Mouse (Mus musculus) limb, embryonic 15.5 days (tissue): ENCODE data around the gene Mpzl2. TPM values are rescaled to one million over a fixed set of nuclear protein-coding genes. Genes with fewer than 3 reads are reported as not detected.

ENCODE experiments used
- ATAC-seq: fragments of 200-750 bp; cut with Nextera tagmentation; 2 replicates; pipeline ENCODE4 v1.8.0; 2017; ENCODE audit warnings: low read depth, moderate TSS enrichment; ENCODE audit not compliant: insufficient number of reproducible peaks, low FRiP score, low TSS enrichment
- H3K27ac ChIP-seq: fragments of 300-500 bp; sonication (generic); 2 replicates; pipeline ENCODE4 v1.5.1; 2015; ENCODE audit warnings: moderate library complexity, mild to moderate bottlenecking, inconsistent platforms
- H3K27me3 ChIP-seq: fragments of 300-500 bp; sonication (generic); 2 replicates; pipeline ENCODE4 v1.6.1; 2015; ENCODE audit warnings: inconsistent platforms
- H3K36me3 ChIP-seq: fragments of 300-500 bp; sonication (generic); 2 replicates; pipeline ENCODE4 v1.6.1; 2015; ENCODE audit warnings: inconsistent platforms
- H3K4me1 ChIP-seq: fragments of 300-500 bp; sonication (generic); 2 replicates; pipeline ENCODE4 v1.6.1; 2015; ENCODE audit warnings: inconsistent platforms
- H3K4me2 ChIP-seq: fragments of 300-500 bp; sonication (generic); 2 replicates; pipeline ENCODE4 v1.6.1; 2015; ENCODE audit warnings: mild to moderate bottlenecking, inconsistent platforms
- H3K4me3 ChIP-seq: fragments of 300-500 bp; sonication (generic); 2 replicates; pipeline ENCODE4 v1.5.1; 2015; ENCODE audit warnings: mild to moderate bottlenecking, inconsistent platforms
- H3K9ac ChIP-seq: fragments of 300-500 bp; sonication (generic); 2 replicates; pipeline ENCODE4 v1.6.1; 2015; ENCODE audit warnings: inconsistent platforms
- H3K9me3 ChIP-seq: fragments of 300-500 bp; sonication (generic); 2 replicates; pipeline ENCODE4 v1.6.1; 2016; ENCODE audit warnings: inconsistent platforms
- WGBS: fragments of 180-500 bp; shearing (Covaris S2); methylation state at CpG from one replicate; pipeline ENCODE4 v1.1.7; 2015; 5-methylcytosine and 5-hydroxymethylcytosine counted together
- polyA plus RNA-seq: library from polyadenylated mRNA; unstranded; fragments of >200 nt; fragmentation: Nextera tagmentation; extraction: Ambion mirVana; gene quantifications from 2 replicates; pipeline ENCODE4 v1.2.1, GENCODE M21; 2015

Gene Mpzl2
- polyA plus RNA-seq, 1 experiment from 2014 or later, result 46.0 TPM

GRCm38 (mm10) chr9:45058304-45058940 is 18.8 kb downstream of the Mpzl2 start:
- Histone ChIP-seq H3K4me1 (no peaks in the 10 kb centered on the region), H3K9ac (no peak overlapping the region), H3K27ac (no peak overlapping the region), H3K27me3 (no peaks in the 10 kb centered on the region; the same call in 1 of the 2 replicates), H3K36me3 (no peaks in the 10 kb centered on the region), H3K9me3 (no peaks in the 10 kb centered on the region), H3K4me3 (no peak overlapping the region), H3K4me2 (no peak overlapping the region)
- ATAC-seq, result no peak
- WGBS, result 19% methylated on average over 5 of the region's 5 CpGs

DNA sequence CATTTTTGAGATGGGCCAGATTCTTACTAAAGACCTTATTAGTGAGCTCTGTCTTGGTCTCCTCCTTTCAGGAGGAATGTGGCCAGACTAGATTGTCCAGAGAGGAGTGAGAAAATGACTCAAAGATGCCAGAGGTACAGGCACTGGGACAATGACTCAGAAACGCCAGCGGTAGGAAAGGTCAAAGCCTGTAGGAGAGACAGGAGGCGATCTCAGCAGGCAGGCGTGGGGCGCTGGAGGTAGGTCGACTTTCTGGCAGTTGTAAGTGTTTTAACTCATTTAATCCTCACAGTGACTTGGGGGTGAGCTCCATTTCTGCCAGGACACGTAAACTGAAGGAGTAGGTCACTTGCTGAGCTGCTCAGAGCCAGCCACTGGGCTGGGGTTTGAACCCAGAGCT is 20.6 kb downstream of the Mpzl2 start:
- no peaks in the 10 kb centered on the region for H3K36me3 ChIP-seq
- no peak overlapping the region for H3K4me2 ChIP-seq
- H3K27me3 ChIP-seq, result no peaks in the 10 kb centered on the region; the same call in 1 of the 2 replicates
- H3K4me3 ChIP-seq, result no peak overlapping the region
- H3K27ac ChIP-seq, result no peak overlapping the region; the same call in 1 of the 2 replicates
- no peaks in the 10 kb centered on the region for H3K9me3 ChIP-seq
- ATAC-seq, result no peak
- 37% methylated on average over 7 of the region's 7 CpGs for WGBS
- no peaks in the 10 kb centered on the region for H3K4me1 ChIP-seq
- no peak overlapping the region for H3K9ac ChIP-seq

DNA sequence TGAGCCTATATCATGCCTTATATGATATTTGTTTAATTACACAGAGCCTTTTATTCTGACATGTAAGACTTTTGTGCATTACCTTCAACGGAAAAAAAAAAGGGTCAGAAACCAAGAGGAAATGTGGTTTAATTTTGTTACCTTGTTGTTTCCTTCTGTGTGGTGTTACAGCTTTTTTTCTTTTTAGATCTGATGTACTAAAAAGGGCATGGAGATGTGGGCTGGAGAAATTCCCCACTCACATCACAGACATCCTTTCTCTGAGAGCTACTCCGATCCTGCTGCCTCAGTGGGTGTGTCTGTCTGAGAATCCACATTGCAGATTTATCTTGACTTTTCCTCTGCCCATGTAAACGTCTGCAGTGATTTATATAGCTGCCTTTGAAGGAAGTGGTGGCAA is 23.1 kb downstream of the Mpzl2 start:
- H3K4me3 ChIP-seq, result no peak overlapping the region
- no peak overlapping the region for H3K27ac ChIP-seq
- 46% methylated on average over 3 of the region's 3 CpGs for WGBS
- no peak overlapping the region for H3K4me2 ChIP-seq
- no peaks in the 10 kb centered on the region for H3K27me3 ChIP-seq
- H3K36me3 ChIP-seq, result no peaks in the 10 kb centered on the region
- no peaks in the 10 kb centered on the region for H3K9me3 ChIP-seq
- no peaks in the 10 kb centered on the region for H3K4me1 ChIP-seq
- H3K9ac ChIP-seq, result no peak overlapping the region
- no peak for ATAC-seq

DNA sequence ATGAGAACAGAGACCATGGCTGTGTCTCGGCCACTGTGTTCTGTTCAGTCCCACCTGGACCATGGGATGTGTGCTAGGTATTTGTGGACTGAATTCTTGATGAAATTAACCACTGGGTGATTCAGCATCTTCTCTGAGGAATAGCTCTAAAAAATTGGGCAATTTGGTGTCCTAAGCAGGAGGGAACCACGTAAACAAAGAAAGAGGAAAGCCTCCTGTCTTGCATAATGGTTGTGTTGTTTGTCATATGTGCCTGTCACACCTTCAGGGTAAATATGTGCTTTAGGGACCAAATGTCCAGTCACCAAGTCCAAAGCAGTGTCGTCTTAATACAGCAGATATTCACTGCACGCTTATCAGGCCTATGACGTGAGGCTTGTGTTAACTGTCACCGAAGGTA is 24.8 kb downstream of the Mpzl2 start:
- Histone ChIP-seq H3K4me3 (no peak overlapping the region), H3K9ac (no peak overlapping the region), H3K9me3 (no peaks in the 10 kb centered on the region), H3K4me1 (no peaks in the 10 kb centered on the region), H3K27ac (no peak overlapping the region), H3K36me3 (no peaks in the 10 kb centered on the region), H3K27me3 (no peaks in the 10 kb centered on the region), H3K4me2 (no peak overlapping the region)
- no peak for ATAC-seq
- 80% methylated on average over 6 of the region's 6 CpGs for WGBS

DNA sequence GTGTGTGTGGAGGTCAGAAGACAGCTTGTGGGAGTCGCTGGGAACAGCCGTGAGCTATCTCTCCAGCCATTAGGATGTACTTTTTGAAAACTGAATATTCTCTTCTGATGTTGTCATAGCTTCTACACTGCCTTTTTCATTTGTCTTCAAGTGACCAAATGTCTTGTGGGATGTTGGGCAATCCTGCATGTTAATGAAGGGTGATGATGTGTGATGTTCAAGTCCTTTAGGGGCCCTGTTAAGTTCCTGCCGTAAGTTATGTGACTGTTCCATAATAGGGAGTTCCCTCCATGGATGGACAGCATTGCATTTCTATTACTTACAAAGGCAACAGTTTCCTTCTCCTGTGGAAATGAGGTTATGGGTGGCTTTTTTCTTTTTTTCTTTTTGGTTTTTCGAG is 27.1 kb downstream of the Mpzl2 start:
- H3K36me3 ChIP-seq, result no peaks in the 10 kb centered on the region
- H3K27me3 ChIP-seq, result no peaks in the 10 kb centered on the region
- no peaks in the 10 kb centered on the region for H3K4me1 ChIP-seq
- H3K27ac ChIP-seq, result no peak overlapping the region
- H3K4me2 ChIP-seq, result no peak overlapping the region
- ATAC-seq, result no peak
- H3K9me3 ChIP-seq, result no peaks in the 10 kb centered on the region
- H3K4me3 ChIP-seq, result no peak overlapping the region
- 79% methylated on average over 4 of the region's 4 CpGs for WGBS
- no peak overlapping the region for H3K9ac ChIP-seq

- ATAC-seq, result no peak
- no peaks in the 10 kb centered on the region for H3K27me3 ChIP-seq
- no peak overlapping the region for H3K27ac ChIP-seq
- H3K4me2 ChIP-seq, result no peak overlapping the region
- no peak overlapping the region for H3K9ac ChIP-seq
- no peaks in the 10 kb centered on the region for H3K4me1 ChIP-seq
- no peaks in the 10 kb centered on the region for H3K9me3 ChIP-seq
- H3K4me3 ChIP-seq, result no peak overlapping the region
- WGBS, result 49% methylated on average over 3 of the region's 3 CpGs
- no peaks in the 10 kb centered on the region for H3K36me3 ChIP-seq
Observed at GRCm38 (mm10) chr9:45071800-45072199, 32.2 kb downstream of the Mpzl2 start.

- no peak overlapping the region for H3K27ac ChIP-seq
- no peak overlapping the region for H3K4me3 ChIP-seq
- ATAC-seq, result no peak
- H3K4me2 ChIP-seq, result no peak overlapping the region
- H3K36me3 ChIP-seq, result no peaks in the 10 kb centered on the region
- H3K27me3 ChIP-seq, result no peaks in the 10 kb centered on the region
- H3K9ac ChIP-seq, result no peak overlapping the region
- H3K4me1 ChIP-seq, result no peaks in the 10 kb centered on the region
- no peaks in the 10 kb centered on the region for H3K9me3 ChIP-seq
- 63% methylated on average over 3 of the region's 3 CpGs for WGBS
Observed at GRCm38 (mm10) chr9:45077859-45078258, 38.3 kb downstream of the Mpzl2 start.

DNA sequence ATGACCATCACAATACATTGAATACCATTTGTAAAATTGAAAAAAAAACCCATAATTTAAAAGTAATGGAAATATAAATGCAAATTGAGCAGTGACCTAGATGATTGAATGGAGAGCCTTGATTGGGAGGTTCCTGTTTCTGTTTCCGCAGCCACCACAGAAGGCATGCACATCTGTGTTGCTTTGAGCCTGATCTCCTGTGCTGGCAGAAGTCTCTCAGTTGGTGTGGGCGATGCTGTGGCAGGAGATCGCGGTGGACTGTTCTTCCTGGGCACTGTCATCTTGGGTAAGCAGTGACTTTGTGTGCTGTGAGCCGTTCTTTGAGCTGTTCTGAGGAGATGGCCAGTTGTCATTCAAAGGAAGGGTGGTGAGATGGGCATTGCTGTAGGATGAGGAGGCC is 39.4 kb downstream of the Mpzl2 start, which contains the start of gene Jaml:
TSS of gene Jaml (plus strand) at position 173 of the 400 bp plus-strand sequence.
- WGBS, result 86% methylated on average over 5 of the region's 5 CpGs
- ATAC-seq, result no peak
- H3K27ac ChIP-seq, result no peak within 1 kb of the TSS

DNA sequence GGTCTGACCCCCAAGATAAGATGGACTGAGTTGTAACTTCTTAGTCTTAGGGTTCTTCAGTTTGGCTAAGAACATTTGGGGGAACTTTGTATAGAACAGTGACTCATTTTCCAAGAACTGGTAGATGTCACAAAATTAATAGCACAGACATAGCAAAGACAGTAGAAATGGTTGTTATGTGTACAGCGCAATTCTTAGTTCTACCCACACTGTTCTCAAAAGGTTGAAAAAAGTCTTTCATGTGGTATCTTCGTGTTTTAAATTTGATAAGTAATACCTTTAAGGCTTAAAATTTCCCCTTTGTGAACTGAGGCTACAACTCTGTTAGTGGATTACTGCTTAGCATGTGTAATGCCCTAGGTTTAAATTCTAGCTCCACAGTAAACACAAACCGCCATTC is 43.5 kb downstream of the Mpzl2 start:
- Histone ChIP-seq H3K27ac (no peak overlapping the region), H3K27me3 (no peaks in the 10 kb centered on the region; the same call in 1 of the 2 replicates), H3K4me1 (no peaks in the 10 kb centered on the region), H3K4me2 (no peak overlapping the region), H3K9me3 (no peaks in the 10 kb centered on the region), H3K9ac (no peak overlapping the region), H3K36me3 (no peaks in the 10 kb centered on the region), H3K4me3 (no peak overlapping the region)
- no peak for ATAC-seq
- WGBS, result 88% methylated on average over 3 of the region's 3 CpGs

More for the DNA sequence above, 39.4 kb downstream of the Mpzl2 start, which contains the start of gene Jaml:
- Histone ChIP-seq H3K4me2 (no peak within 1 kb of the TSS), H3K9me3 (no peaks in the 10 kb centered on the region), H3K27me3 (no peaks in the 10 kb centered on the region), H3K9ac (no peak within 1 kb of the TSS; the same call in 1 of the 2 replicates), H3K4me3 (no peak within 1 kb of the TSS), H3K4me1 (no peaks in the 10 kb centered on the region), H3K36me3 (no peaks in the 10 kb centered on the region)

DNA sequence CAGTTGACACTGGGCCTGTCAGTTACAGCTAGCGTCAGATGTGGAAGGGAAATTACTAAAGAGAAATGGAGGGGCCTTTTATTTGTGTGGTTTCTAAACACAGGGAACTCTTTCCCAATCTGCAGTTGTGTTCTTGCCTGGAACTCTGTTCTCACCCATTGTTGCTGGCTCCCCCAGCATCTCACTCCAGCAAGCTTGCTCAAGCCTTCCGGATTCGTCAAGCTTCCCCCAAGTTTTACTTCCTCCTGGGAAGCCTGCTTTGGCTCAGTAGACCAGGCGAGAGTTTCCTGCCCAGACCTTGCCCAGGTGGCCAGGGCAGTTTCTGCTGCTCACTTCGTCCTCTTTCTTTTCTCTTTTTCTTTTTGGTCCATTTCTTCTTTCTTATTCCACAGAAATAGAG is 45.0 kb downstream of the Mpzl2 start:
- Histone ChIP-seq H3K4me1 (no peaks in the 10 kb centered on the region), H3K9ac (no peak overlapping the region), H3K27ac (no peak overlapping the region), H3K4me3 (no peak overlapping the region), H3K36me3 (no peaks in the 10 kb centered on the region), H3K27me3 (no peaks in the 10 kb centered on the region; the same call in 1 of the 2 replicates), H3K9me3 (no peaks in the 10 kb centered on the region), H3K4me2 (no peak overlapping the region)
- no peak for ATAC-seq
- 63% methylated on average over 5 of the region's 5 CpGs for WGBS

GRCm38 (mm10) chr9:45085741-45086690 is 46.4 kb downstream of the Mpzl2 start:
- Histone ChIP-seq H3K4me1 (no peaks in the 10 kb centered on the region), H3K27ac (no peak overlapping the region), H3K4me3 (no peak overlapping the region), H3K9ac (no peak overlapping the region), H3K9me3 (no peaks in the 10 kb centered on the region), H3K27me3 (no peaks in the 10 kb centered on the region; the same call in 1 of the 2 replicates), H3K36me3 (no peaks in the 10 kb centered on the region), H3K4me2 (no peak overlapping the region)
- no peak for ATAC-seq
- 73% methylated on average over 12 of the region's 12 CpGs for WGBS

DNA sequence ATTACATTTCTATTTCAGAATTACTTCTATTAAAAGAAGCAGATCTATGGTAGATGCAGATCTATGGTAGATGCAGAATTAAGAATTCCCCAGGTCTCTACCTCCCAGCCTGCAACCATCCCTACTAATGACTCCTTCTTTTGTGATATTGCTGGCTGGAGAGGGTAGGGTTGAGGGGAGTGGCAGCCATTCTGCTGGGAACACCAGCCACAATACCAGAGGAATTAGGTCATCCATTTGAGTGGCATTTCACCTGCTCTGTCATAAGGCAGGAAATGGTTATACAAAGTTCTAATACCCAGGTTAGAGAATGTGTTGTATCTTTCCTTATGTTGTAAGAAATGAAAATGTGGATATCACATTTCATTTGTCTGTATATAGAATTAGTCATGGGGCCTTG is 48.4 kb downstream of the Mpzl2 start:
- Histone ChIP-seq H3K27ac (no peak overlapping the region), H3K27me3 (no peaks in the 10 kb centered on the region; the same call in 1 of the 2 replicates), H3K36me3 (no peaks in the 10 kb centered on the region), H3K9me3 (no peaks in the 10 kb centered on the region), H3K4me2 (no peak overlapping the region), H3K9ac (no peak overlapping the region), H3K4me1 (no peaks in the 10 kb centered on the region), H3K4me3 (no peak overlapping the region)
- no peak for ATAC-seq
